Mouse (Mus musculus) urinary bladder, postnatal 36 days (tissue): ENCODE data around the gene Gramd1a.

ENCODE experiments used
- DNase-seq, 2 experiments: peaks; one replicate each; pipeline ENCODE4 v3.0.0; 2022; ENCODE audit warnings: low spot score in 2 of 2, mixed read lengths in 1 of 2

Gene Gramd1a

DNA sequence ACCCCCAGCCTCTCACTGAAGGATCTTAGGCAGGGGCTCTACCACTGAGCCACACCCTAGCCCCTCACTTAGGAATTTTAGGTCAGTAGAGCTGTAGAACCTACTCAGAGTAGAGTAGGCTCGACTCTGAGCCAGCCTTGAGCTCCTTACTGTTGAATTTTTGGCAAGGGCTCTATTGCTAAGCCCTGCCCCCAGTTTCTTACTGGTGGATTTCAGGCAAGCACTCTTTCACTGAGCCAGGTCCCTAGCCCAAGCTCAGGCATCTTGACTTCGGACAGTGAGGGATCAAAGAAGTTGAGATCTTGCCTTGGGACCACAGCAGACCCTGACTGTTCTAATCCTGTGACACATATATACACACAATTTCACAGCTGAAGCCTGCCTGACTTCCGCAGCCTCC, 32.0 kb downstream of the Gramd1a start:
- no peak for DNase-seq

DNA sequence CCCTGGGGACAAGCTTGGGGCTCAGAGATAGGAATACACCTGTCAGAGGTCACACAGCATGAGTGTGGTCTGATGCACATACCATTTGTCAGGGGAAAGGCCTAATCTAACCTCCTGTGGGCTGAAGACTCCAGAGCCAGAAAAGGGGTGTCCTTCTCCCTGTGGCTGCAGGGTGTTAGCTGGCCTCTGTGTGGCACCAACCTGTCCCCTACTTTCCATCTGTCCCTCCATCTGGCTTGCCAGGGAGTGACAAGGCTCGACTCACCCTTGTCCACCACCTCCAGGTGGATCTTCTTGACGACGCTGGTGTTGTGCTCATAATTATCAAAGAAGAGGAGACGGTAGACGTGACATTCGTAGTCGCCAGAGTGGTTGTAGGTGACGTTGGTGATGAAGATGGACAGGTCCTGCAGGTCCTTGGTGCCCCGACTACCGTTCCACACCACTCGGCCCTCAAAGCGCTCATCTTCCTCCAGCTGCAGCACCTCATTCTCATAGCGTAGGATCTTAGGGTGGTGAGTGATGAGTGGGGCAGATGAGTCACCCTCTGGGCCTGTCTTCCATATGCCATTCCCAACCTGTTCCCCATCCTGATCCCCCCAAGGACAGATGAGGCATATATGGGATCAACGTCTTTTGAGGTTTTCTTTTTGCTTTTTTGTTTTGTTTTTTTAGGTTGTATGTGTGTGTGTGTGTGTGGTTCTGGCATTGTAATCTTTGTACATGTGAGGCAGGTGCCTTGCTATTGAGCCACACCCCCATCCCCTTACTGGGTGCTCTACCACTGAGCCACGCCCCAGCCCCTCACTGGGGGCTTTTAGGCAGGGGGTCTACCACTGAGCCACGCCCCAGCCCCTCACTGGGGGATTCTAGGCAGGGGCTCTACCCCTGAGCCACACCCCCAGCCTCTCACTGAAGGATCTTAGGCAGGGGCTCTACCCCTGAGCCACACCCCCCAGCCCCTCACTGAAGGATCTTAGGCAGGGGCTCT, 32.8 kb downstream of the Gramd1a start:
- no peak for DNase-seq

DNA sequence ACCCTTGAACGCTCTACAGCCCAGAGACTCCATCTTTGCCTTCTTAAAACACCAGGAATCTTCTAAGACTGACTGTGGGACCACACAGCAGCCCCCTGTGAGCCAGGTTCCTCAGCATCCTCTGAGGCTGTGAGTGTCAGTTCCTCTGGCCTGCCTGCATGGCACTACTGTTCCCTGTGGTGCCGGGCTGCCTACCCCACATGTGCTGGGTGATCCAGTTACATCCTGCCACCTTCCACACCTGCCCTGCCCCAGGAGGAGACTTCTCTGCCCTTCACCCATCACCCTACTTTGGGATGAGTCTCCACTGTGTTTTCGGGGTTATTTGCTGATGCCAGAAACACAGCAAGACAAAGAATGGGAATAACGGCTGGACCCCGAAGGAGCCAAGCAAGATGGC, 36.1 kb downstream of the Gramd1a start:
- DNase-seq: no peak

DNA sequence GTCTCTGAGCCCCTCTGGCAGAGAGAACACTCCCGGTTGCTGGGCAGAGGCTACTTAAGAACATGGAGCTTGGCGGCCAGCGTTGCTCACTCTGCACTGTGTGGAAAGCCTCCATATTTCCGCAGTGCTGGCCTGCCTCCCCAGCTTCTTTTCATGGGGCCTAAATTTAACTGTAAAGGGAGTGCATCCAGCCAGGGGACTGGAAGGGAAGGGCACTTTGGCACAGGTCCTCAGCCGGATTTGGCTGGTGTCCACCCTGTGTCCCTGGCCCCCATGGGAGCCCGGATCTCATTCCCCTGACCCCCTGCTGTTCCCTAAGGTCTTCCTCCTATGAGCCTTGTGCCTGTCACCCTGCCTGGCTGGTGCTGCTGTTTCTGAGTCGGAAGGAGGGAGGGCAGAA, 37.2 kb downstream of the Gramd1a start:
- no peak for DNase-seq

DNA sequence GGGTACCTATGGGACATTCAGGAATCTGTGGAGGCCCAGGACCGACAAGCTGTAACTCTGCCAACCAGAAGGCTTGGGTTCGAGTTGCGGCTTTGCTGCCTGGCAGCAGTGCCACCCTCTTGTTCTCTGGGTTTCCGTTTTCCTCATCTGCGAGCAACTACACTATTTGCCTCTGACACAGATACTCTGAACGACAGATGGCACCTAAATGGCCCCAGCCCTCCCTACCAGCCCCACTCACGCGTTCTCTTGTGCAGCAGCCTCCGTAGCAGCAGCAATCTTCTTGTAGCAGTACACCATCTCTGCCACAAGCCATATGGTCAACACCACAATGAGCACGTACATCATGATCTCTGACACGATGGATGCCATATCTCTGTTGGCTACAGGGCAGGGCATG, 38.2 kb downstream of the Gramd1a start:
- no peak for DNase-seq

DNA sequence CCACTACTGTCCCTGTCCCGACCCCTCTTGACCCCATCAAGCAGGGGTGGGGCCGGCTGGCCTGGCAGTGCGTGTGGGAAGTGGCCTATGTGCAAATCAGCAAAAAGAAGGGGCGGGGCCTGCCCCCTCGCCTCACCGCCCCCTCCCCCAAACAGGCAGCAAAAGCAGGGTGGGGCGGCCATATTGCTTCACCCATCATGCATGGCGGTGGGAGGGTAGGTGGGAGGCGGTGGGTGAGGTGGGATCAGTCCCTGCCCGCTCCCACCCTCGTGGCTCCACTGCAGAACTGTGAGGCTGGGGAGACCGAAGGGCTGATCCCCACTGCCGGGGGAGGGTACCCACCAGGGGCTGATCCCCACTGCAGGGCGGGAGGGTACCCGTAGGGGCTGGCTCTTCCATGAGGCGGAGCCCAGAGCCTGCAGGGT, 39.0 kb downstream of the Gramd1a start:
- no peak for DNase-seq

DNA sequence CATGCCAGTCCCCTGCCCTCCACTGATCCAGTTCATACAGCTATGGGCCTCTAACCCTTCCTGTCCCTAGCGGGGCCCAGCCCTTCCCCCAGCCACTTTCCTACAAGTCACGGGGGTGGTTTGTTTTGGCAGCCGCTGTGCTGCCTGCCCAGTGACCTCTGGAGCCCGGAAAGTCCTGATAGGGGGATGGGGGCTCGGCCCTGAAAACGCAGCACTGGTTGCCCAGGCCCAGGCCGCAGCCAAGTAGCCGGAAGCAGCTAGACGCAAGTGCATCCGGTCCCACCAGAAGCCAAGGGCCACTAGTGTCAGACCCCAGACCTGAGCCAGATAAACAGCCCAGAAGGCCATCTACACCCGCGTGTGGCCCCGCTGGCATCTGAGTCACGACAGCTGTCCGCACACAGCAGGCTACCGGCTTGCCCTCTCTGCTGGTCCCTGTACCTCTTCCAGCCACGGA, 40.1 kb downstream of the Gramd1a start:
- DNase-seq: peak in 1 of 2 experiments; percentile 59

DNA sequence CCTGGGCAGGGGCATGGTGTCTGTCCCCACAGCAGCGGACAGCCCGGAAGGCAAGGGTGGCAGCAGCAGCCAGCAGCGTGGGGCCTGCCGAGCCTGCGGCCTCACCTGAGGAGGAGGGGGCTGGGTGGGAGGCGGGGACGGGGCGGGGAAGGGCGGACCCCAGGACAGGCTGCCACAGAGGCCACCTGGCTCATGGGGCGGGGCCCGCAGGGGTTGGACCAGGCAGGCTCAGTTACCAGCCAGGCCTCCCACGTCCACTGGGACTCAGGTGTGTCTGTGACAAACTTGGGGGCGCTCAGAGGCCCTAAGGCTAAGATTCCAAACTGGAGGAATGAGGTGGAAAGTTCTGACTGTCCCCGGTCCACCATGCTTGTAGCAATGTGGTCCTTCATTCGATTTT, 40.5 kb downstream of the Gramd1a start, which contains the start of gene Hpn:
Gene Hpn, minus strand, starts transcription at position 109 of the 400 bp plus-strand sequence.
- DNase-seq: no peak

DNA sequence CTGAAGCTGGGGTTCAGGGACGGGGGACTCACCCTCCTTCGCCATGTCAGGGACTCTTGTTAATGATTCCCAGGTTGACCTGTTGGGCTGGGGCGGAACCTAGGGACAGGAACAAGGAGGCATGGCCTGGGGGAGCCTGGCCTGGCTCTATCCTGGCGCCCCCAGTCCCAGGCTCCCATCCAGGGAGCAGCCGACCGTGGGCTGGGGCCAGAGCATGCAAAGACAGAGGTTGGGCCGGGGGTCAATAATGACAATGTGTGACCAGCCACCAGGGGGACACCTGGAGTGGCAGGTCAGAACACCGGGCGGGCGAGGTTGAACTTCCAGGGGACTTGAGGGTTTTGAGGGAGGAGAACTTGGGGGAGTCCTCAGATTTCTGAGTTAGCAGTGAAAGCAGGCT, 41.0 kb downstream of the Gramd1a start:
- no peak for DNase-seq

DNA sequence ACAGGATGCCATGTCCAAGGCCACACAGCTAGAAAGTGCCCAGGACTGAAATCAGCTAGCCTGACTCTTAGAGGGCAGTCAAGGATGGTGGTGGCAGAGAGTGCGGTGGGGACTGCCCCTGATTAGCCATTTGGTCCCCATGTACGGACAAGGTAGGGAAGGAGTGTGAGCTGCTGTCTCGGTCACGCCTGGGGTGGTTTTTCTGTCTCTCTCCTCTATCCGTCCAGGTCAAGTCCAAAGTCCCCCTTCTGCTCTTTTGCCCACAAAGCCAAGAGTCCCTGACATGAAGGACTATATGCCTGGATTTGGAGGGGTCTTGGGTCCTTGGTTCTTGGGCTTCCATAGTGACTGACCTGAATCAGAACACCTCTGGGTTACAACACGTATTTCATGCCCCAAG, 41.9 kb downstream of the Gramd1a start:
- no peak for DNase-seq

DNA sequence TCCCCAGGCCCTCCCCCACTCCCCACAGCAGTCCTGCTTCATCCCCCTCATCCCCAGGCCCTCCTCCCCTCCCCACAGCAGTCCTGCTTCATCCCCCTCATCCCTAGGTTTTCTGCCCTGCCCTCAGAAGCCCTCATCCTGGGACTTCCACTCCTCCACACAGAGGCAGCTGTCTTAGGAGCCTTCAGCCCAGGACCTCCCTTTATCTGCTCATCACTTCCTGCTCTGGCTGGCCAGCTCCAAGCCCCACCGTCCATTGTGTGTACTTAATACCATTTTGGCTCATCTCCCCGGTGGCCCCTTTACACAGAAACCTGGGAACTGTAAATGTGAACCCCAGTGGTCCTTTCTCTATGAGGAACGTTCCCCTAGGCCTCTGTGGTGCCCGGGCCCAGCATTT, 43.7 kb downstream of the Gramd1a start:
- DNase-seq: no peak

DNA sequence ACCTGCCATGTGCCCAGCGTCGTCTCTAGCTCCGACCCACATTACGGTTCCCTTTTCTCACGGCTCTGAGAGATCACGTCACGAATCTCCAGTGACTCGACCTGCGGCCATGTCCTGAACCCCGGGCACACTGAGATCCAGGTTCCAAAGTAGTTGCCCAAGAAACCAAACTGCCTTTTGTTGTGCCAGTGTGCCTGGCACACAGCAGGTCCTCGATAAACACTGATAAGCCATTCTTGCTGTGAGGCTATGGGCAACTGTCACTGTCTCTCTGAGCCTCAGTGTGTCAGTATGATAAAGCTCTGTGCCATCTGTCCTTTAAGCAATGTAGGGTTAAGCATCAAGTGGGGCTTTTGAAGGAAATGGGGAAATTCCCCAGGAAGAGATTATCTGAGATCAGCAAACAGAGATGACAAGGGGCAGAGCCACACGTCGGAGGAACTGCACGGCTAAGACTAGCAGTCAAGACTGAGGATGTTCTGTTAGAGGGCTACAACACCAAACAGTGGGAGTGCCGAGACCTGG, 44.8 kb downstream of the Gramd1a start:
- no peak for DNase-seq

DNA sequence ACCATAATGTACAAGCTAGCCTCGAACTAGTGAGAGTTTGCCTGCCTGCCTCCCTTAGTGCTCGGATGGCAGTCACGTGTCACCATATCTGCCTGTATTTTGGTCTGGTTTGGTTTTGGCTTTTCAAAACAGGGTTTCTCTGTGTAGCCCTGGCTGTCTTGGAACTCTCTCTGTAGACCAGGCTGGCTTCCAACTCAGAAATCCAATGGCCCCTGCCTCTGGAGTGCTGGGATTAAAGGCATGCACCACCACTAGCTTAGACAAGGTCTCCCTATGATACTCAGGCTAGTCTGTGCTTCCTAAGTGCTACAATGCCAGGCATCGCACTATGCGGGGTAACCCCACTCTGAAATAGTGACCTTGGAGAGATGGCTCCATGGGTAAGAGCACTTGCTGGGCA, 45.9 kb downstream of the Gramd1a start:
- DNase-seq: no peak

DNA sequence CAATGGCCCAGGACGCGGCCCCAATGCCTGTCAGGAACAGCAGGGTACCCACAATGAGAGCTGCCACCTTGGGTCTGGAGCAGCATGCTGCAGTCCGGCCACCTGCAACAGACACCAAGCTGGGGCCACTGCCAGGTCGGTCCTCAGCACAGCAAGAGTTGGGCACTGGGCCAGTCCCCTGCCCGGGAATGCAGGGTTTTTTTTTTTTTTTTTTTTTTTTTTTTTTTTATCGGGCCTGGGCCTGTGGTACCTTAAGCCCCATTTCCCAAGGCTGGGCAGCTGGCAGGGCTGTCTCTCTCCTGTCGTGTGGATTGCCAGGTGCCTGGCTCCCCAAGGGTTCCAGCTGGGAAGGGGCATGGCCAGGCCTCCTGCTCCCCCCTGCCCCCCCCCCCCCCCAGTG, 46.6 kb downstream of the Gramd1a start:
- no peak for DNase-seq

DNA sequence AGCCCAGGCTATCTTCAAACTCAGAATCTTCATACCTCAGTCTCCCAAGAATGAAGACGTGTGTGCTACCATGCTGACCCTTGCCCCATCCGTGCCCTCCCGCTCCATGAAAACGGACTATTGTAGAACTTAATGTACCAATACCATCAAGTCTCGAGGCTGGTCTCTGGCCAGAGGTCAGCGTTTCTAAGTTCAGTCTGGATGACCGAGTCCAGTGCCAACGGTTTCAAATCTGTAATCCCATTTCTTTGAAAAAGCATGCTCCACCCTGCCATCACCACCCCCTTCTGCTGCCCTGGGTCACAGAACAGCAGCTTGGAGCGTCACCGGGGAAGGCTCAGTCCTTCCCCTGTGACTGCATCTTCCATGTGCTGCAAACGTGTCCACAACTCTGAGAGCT, 47.9 kb downstream of the Gramd1a start:
- DNase-seq: no peak

DNA sequence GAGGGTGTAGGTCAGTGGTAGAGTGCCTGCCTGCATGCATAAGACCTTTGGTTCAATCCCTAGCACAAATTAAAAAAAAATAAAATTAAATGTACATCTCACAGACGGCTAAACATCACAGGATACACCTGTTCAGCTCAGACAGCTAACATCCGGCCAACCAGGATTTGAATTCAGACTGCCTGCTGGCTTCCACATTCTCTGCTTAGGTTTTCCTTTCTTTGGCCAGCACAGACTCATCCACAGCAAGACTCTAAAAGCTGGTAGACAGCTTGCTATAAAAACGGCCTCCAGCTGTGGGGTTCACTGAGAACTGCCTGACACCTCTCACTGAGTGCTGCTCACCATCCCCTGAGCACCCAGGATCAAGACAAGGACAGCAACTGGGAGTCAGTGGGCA, 49.5 kb downstream of the Gramd1a start:
- DNase-seq: no peak

DNA sequence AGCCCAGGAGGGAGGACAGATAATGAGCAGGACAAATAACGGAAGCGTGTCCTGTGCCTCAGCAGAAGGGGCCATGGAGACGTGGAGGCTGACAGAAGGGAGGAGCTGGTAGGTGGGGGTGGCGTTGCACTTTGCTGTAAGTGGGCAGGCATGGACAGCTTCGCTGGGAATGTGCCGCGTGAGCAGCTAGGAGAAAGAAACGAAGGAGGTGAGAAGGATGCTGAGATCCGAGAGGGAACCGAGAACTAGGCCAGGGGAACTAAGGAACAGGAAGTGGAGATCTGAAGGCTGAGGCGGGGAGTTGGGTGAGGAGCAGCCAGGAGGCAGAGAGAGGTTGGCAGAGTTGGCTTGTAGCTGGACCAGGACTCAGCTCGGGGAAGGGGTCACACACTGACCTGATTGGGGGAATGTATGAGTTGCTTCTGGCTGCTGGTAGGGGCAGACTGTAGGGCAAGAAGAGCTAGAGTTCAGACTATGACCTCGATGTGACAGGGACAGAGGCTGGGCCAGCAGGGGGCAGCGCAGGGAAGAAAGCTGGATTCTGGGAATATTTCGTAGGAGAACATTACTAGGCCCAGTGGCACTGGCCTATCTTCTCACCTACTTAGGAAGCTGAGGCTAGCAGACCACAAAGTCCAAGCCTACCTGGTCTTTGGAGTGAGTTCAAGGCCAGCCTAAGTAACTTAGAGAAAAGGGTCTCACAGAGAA, 50.5 kb downstream of the Gramd1a start:
- DNase-seq: peak in 1 of 2 experiments; percentile 57

DNA sequence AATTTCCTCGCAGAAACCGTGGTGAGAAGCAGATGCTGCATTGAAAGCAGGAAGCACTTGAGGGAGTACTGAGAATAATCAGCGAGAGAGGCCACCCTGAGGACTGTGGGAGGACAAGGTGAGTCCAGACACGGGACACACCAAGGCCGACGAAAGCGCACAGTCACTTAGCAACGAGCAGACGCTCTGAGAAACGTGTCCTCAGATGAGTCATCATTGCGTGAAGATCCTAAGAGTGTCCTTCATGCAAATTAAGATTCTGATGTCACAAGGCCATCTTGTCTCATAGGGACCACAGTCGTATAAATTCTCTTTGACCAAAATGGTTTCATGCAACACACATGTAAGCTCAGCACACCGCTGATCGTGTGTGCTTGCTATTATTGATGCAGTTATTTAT, 54.9 kb downstream of the Gramd1a start:
- no peak for DNase-seq

DNA sequence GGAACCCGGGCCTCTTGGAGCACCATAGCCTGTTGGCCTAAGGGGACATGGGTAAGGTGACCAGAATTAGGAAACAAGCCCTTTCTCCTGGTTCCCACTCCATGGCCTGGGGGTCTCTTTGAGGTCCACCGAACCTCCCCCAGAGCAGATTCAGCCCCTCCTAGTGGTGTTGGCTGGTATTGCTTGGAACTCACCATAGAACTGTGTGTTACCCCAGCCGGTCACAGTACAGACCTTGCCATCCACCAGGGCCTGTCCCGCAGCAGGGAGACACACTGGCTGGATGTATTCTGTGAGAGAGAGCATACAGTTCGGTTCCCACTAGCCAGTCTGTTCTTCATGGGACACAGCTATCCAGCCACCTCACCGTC, 56.1 kb downstream of the Gramd1a start:
- no peak for DNase-seq

DNA sequence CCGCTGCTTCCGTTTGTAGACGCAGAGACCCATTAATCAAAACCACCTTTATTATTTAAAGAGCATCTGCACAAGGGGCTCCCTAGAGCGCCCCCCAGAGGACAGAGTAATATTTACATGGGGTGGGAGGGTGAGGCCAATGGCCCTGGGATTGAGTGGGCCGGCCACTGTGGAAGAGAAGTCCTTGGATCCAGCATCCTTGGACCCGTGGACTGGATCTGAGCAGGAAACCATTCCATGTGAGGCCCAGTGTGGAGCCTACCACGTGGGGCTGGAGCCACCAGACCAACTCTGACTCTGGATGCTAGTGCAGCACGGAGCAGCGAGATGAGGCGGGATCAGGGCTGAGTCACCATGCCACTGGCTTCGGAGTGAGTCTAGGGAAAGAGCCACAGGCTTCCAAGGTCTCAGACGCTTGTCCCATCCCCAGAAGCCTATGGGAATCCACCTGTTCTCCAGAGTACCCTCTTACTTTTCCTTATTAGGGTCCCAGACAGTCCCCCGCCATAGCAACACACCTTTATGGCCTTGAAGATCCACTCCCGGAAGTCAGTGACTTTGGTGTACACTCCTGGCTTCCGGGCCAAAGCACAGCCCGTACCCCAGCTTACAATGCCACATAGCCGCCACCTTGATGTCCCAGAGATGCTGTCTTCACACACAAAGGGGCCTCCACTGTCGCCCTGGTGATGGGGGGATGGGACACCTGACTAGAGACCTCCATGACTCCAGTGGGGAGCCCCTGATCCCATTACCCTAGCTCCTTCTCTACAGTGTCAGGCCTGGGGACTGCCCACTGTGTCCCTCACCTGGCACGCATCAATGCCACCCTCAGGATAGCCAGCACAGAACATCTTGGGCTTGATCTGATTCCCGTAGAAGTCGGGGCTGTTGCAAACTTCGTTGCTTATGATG, 56.7 kb downstream of the Gramd1a start:
- DNase-seq: no peak

DNA sequence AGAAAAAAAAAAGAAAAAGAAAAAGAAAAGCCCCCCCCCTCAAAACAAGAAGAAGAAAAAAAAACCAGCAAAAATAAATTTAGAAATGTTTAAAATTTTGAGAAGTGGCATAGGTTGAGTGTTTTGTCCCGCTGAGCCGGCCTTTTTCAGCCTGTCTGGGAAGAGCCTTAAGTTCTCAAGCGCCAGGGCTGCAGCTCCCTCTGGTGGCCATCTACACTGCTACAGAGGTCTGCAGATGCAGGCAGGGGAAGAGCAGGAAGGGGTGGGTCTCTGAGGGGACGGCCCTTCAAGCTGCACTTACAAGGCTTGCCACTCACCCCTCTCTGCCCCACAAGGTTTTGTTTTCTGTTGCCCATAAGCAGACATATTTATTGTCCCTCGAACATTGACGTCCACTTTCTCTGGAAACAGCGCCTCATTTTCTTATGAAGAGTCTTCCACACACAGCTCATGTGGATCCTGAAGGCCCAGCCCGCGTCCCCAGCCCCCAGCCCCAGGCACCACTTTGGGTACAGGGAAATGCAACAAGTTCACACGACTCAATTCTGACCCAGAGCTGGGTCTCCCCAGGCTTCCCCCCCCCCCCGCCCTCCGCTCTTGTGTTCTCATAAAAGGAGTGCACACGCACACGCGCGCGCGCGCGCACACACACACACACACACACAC, 58.0 kb downstream of the Gramd1a start:
- DNase-seq: peak; percentile 86 to 91
